Mouse (Mus musculus) bone marrow macrophage, adult 2 months (primary cell): Measurements from ENCODE around the gene Hjurp. TPM values are rescaled to one million over a fixed set of nuclear protein-coding genes. Genes with fewer than 3 reads are reported as not detected.

Experiments used
- H3K27ac ChIP-seq: 2 replicates; pipeline ENCODE4 v1.5.1; 2012; ENCODE audit warnings: low read depth, low read length; ENCODE audit not compliant: insufficient read depth
- H3K4me1 ChIP-seq: 2 replicates; pipeline ENCODE4 v1.6.1; 2012; ENCODE audit warnings: low read length; ENCODE audit not compliant: control insufficient read depth, insufficient read depth
- H3K4me3 ChIP-seq: 2 replicates; pipeline ENCODE4 v1.5.1; 2012; ENCODE audit warnings: mild to moderate bottlenecking, low read length, moderate library complexity; ENCODE audit not compliant: insufficient read depth
- CTCF ChIP-seq: IDR thresholded peaks from 2 replicates; pipeline ENCODE4 v1.5.1; 2012; ENCODE audit warnings: low read depth, mild to moderate bottlenecking, low read length, moderate library complexity
- POLR2A ChIP-seq: IDR thresholded peaks from 2 replicates; pipeline ENCODE4 v1.6.1; 2012; ENCODE audit warnings: mild to moderate bottlenecking, low read depth, low read length, borderline replicate concordance
- polyA plus RNA-seq: library from polyadenylated mRNA; stranded (reverse); fragments of >200 nt; gene quantifications from 2 replicates; pipeline ENCODE4 v1.2.4, GENCODE M21; 2012; ENCODE audit not compliant: missing spikeins, insufficient read depth, insufficient read length

Hjurp gene
- polyA plus RNA-seq, 1 experiment: 69.1 TPM

- no peaks in the 10 kb centered on the region for H3K4me1 ChIP-seq
- TF ChIP-seq CTCF (no peak), POLR2A (no peak)
- H3K4me3 ChIP-seq: no peak overlapping the region
- no peak overlapping the region for H3K27ac ChIP-seq
Measured at GRCm38 (mm10) chr1:88306543-88306942, 29.1 kb upstream of the Hjurp start.

GRCm38 (mm10) chr1:88305018-88305795, 27.8 kb upstream of the Hjurp start:
- Histone ChIP-seq H3K4me1 (no peaks in the 10 kb centered on the region), H3K27ac (no peak overlapping the region), H3K4me3 (no peak overlapping the region)
- TF ChIP-seq CTCF (no peak), POLR2A (no peak)

GRCm38 (mm10) chr1:88304261-88304985, 27.0 kb upstream of the Hjurp start:
- no peak overlapping the region for H3K4me3 ChIP-seq
- H3K4me1 ChIP-seq: no peaks in the 10 kb centered on the region
- H3K27ac ChIP-seq: no peak overlapping the region
- no peak for TF ChIP-seq POLR2A
- TF ChIP-seq CTCF: no peak

- H3K27ac ChIP-seq: no peak overlapping the region
- no peak overlapping the region for H3K4me3 ChIP-seq
- TF ChIP-seq POLR2A (no peak), CTCF (no peak)
- H3K4me1 ChIP-seq: no peaks in the 10 kb centered on the region
Measured at GRCm38 (mm10) chr1:88303762-88304161, 26.3 kb upstream of the Hjurp start.

GRCm38 (mm10) chr1:88302057-88302740, 24.8 kb upstream of the Hjurp start:
- no peaks in the 10 kb centered on the region for H3K4me1 ChIP-seq
- no peak for TF ChIP-seq CTCF
- no peak for TF ChIP-seq POLR2A

GRCm38 (mm10) chr1:88301121-88302014, 23.9 kb upstream of the Hjurp start:
- Histone ChIP-seq H3K27ac (no peak overlapping the region), H3K4me3 (no peak overlapping the region)
- TF ChIP-seq CTCF (no peak), POLR2A (no peak)

More at GRCm38 (mm10) chr1:88302057-88302740, 24.8 kb upstream of the Hjurp start:
- Histone ChIP-seq H3K4me3 (no peak overlapping the region), H3K27ac (no peak overlapping the region)

GRCm38 (mm10) chr1:88300301-88301050, 23.0 kb upstream of the Hjurp start:
- TF ChIP-seq POLR2A (no peak), CTCF (no peak)
- H3K4me3 ChIP-seq: no peak overlapping the region

More at GRCm38 (mm10) chr1:88301121-88302014, 23.9 kb upstream of the Hjurp start:
- H3K4me1 ChIP-seq: no peaks in the 10 kb centered on the region

GRCm38 (mm10) chr1:88299529-88299945, 22.1 kb upstream of the Hjurp start:
- Histone ChIP-seq H3K27ac (no peak overlapping the region), H3K4me3 (no peak overlapping the region), H3K4me1 (no peaks in the 10 kb centered on the region)
- TF ChIP-seq POLR2A (no peak), CTCF (no peak)

More at GRCm38 (mm10) chr1:88300301-88301050, 23.0 kb upstream of the Hjurp start:
- Histone ChIP-seq H3K27ac (no peak overlapping the region), H3K4me1 (no peaks in the 10 kb centered on the region)
